Mouse (Mus musculus): Measurements from ENCODE around the gene Atad3a.

Gene Atad3a

GRCm38 (mm10) chr4:155739152-155739551, 21.7 kb downstream of the Atad3a start:
- ATAC-seq (ENCODE audit: low TSS enrichment) = no peak

- peak; percentile 47 for ATAC-seq (ENCODE audit: low TSS enrichment)
Measured at GRCm38 (mm10) chr4:155738262-155738661, 22.6 kb downstream of the Atad3a start.

GRCm38 (mm10) chr4:155736421-155736820, 24.5 kb downstream of the Atad3a start:
- ATAC-seq (ENCODE audit: low TSS enrichment) = no peak

GRCm38 (mm10) chr4:155735788-155736187, 25.1 kb downstream of the Atad3a start:
- no peak for ATAC-seq (ENCODE audit: low TSS enrichment)

- ATAC-seq (ENCODE audit: low TSS enrichment) = no peak
Measured at GRCm38 (mm10) chr4:155734951-155735702, 25.8 kb downstream of the Atad3a start.

GRCm38 (mm10) chr4:155734350-155734941, 26.4 kb downstream of the Atad3a start, which contains the start of gene Tmem240:
Tmem240 (plus strand) TSS chr4:155734800.
- peak; percentile 66 for ATAC-seq (ENCODE audit: low TSS enrichment)

- ATAC-seq (ENCODE audit: low TSS enrichment) = no peak
Measured at GRCm38 (mm10) chr4:155733267-155733666, 27.6 kb downstream of the Atad3a start.

- ATAC-seq (ENCODE audit: low TSS enrichment) = no peak
Measured at GRCm38 (mm10) chr4:155727993-155728392, 32.9 kb downstream of the Atad3a start.

GRCm38 (mm10) chr4:155721668-155722083, 39.2 kb downstream of the Atad3a start:
- no peak for ATAC-seq (ENCODE audit: low TSS enrichment)

GRCm38 (mm10) chr4:155710521-155711252, 50.2 kb downstream of the Atad3a start:
- no peak for ATAC-seq (ENCODE audit: low TSS enrichment)

- no peak; the same call in 1 of the 2 replicates for ATAC-seq (ENCODE audit: low TSS enrichment)
Measured at GRCm38 (mm10) chr4:155708988-155709387, 51.9 kb downstream of the Atad3a start.

GRCm38 (mm10) chr4:155708582-155708981, 52.3 kb downstream of the Atad3a start:
- ATAC-seq (ENCODE audit: low TSS enrichment) = no peak

- ATAC-seq (ENCODE audit: low TSS enrichment) = no peak
Measured at GRCm38 (mm10) chr4:155705592-155705929, 55.3 kb downstream of the Atad3a start.

GRCm38 (mm10) chr4:155704721-155705591, 55.9 kb downstream of the Atad3a start, which contains the start of gene Ssu72:
Ssu72 (plus strand) TSS chr4:155704800.
- peak; percentile 79 for ATAC-seq (ENCODE audit: low TSS enrichment)

- no peak for ATAC-seq (ENCODE audit: low TSS enrichment)
Measured at GRCm38 (mm10) chr4:155703425-155703929, 57.4 kb downstream of the Atad3a start.

- no peak for ATAC-seq (ENCODE audit: low TSS enrichment)
Measured at GRCm38 (mm10) chr4:155700425-155700824, 60.5 kb downstream of the Atad3a start.

GRCm38 (mm10) chr4:155696261-155697255, 64.3 kb downstream of the Atad3a start:
- ATAC-seq (ENCODE audit: low TSS enrichment) = peak; percentile 32; the same call in 1 of the 2 replicates

- ATAC-seq (ENCODE audit: low TSS enrichment) = no peak
Measured at GRCm38 (mm10) chr4:155695531-155696062, 65.3 kb downstream of the Atad3a start.

GRCm38 (mm10) chr4:155694482-155695401, 66.2 kb downstream of the Atad3a start:
- peak; percentile 64 for ATAC-seq (ENCODE audit: low TSS enrichment)

All from frontal cortex, adult (tissue).